Mouse (Mus musculus): Measurements from ENCODE around the gene Ccdc102a. TPM values are rescaled to one million over a fixed set of nuclear protein-coding genes. Genes with fewer than 3 reads are reported as not detected.

Gene Ccdc102a
- polyA plus RNA-seq (2015; fragmentation: Nextera tagmentation; extraction: Ambion mirVana): 17.4 and 19.8 TPM in 2 replicates

GRCm38 (mm10) chr8:94917851-94918495 lies at the start of gene Ccdc102a:
TSS of gene Ccdc102a (minus strand) at chr8:94918098.
- Histone ChIP-seq H3K9me3 (replicated peaks; ENCODE audit: control insufficient read depth, low read length) (no peaks in the 10 kb centered on the region), H3K9ac (ENCODE audit: low read length) (peak within 1 kb of the TSS; percentile 97), H3K27me3 (ENCODE audit: control insufficient read depth, insufficient read depth, low read length) (no peaks in the 10 kb centered on the region), H3K36me3 (ENCODE audit: control insufficient read depth, insufficient read depth) (no peaks in the 10 kb centered on the region), H3K27ac (ENCODE audit: low read length) (peak within 1 kb of the TSS; percentile 91), H3K4me2 (ENCODE audit: low read depth, low read length) (peak within 1 kb of the TSS; percentile 89), H3K4me3 (ENCODE audit: low read length) (peak within 1 kb of the TSS; percentile 90), H3K4me1 (ENCODE audit: control insufficient read depth, insufficient read depth, low read length) (peaks cover 54% of the 10 kb centered on the region)
- ATAC-seq (replicated peaks; ENCODE audit: extremely low read depth, insufficient read depth, low FRiP score): peak; percentile 71
- 3% methylated on average over 45 of the region's 51 CpGs for WGBS

GRCm38 (mm10) chr8:94967554-94967953 lies 49.7 kb upstream of the Ccdc102a start:
- no peak overlapping the region for H3K4me2 ChIP-seq (ENCODE audit: low read depth, low read length)
- no peak overlapping the region for H3K27ac ChIP-seq (ENCODE audit: low read length)
- no peak overlapping the region for H3K4me3 ChIP-seq (ENCODE audit: low read length)
- no peaks in the 10 kb centered on the region for H3K9me3 ChIP-seq (replicated peaks; ENCODE audit: control insufficient read depth, low read length)
- no peaks in the 10 kb centered on the region for H3K27me3 ChIP-seq (ENCODE audit: control insufficient read depth, insufficient read depth, low read length)
- peaks cover 5% of the 10 kb centered on the region; the same call in 1 of the 2 replicates for H3K4me1 ChIP-seq (ENCODE audit: control insufficient read depth, insufficient read depth, low read length)
- H3K36me3 ChIP-seq (ENCODE audit: control insufficient read depth, insufficient read depth): no peaks in the 10 kb centered on the region
- whole genome bisulfite sequencing: 55% methylated on average over 3 of the region's 3 CpGs
- ATAC-seq (replicated peaks; ENCODE audit: extremely low read depth, insufficient read depth, low FRiP score): peak; percentile 30; the same call in 1 of the 2 replicates
- H3K9ac ChIP-seq (ENCODE audit: low read length): no peak overlapping the region

GRCm38 (mm10) chr8:94967071-94967470 lies 49.2 kb upstream of the Ccdc102a start:
- no peaks in the 10 kb centered on the region for H3K9me3 ChIP-seq (replicated peaks; ENCODE audit: control insufficient read depth, low read length)
- H3K4me1 ChIP-seq (ENCODE audit: control insufficient read depth, insufficient read depth, low read length): peaks cover 5% of the 10 kb centered on the region; the same call in 1 of the 2 replicates
- no peak overlapping the region for H3K4me2 ChIP-seq (ENCODE audit: low read depth, low read length)
- ATAC-seq (replicated peaks; ENCODE audit: extremely low read depth, insufficient read depth, low FRiP score): no peak
- 65% methylated on average over 4 of the region's 4 CpGs for WGBS
- no peak overlapping the region for H3K4me3 ChIP-seq (ENCODE audit: low read length)
- H3K27ac ChIP-seq (ENCODE audit: low read length): no peak overlapping the region
- no peak overlapping the region for H3K9ac ChIP-seq (ENCODE audit: low read length)
- H3K36me3 ChIP-seq (ENCODE audit: control insufficient read depth, insufficient read depth): no peaks in the 10 kb centered on the region
- H3K27me3 ChIP-seq (ENCODE audit: control insufficient read depth, insufficient read depth, low read length): no peaks in the 10 kb centered on the region

DNA sequence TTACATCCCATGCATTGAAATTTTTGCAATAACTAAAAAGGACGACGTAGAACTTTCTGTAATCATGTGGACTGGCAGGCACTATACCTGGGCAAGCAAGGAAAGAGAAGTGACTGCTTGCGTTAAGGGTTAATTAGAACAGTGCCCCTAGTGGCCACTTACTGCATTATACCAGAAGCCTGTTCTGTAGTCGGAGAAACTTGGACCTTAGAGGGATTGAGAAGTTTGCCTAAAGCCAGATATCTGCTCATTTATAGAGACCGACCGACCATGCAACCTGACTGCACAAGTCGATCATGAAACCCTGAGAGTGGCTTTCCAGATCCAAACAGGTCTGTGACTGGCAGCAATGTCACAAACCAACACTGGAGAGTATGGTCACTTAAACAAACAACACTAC lies 48.7 kb upstream of the Ccdc102a start:
- H3K9me3 ChIP-seq (replicated peaks; ENCODE audit: control insufficient read depth, low read length): no peaks in the 10 kb centered on the region
- no peak for ATAC-seq (replicated peaks; ENCODE audit: extremely low read depth, insufficient read depth, low FRiP score)
- no peak overlapping the region for H3K4me2 ChIP-seq (ENCODE audit: low read depth, low read length)
- no peaks in the 10 kb centered on the region for H3K27me3 ChIP-seq (ENCODE audit: control insufficient read depth, insufficient read depth, low read length)
- no peak overlapping the region for H3K9ac ChIP-seq (ENCODE audit: low read length)
- WGBS: 21% methylated on average over 7 of the region's 7 CpGs
- no peak overlapping the region for H3K27ac ChIP-seq (ENCODE audit: low read length)
- no peak overlapping the region for H3K4me3 ChIP-seq (ENCODE audit: low read length)
- H3K36me3 ChIP-seq (ENCODE audit: control insufficient read depth, insufficient read depth): no peaks in the 10 kb centered on the region
- H3K4me1 ChIP-seq (ENCODE audit: control insufficient read depth, insufficient read depth, low read length): peaks cover 5% of the 10 kb centered on the region; the same call in 1 of the 2 replicates

GRCm38 (mm10) chr8:94964828-94965227 lies 46.9 kb upstream of the Ccdc102a start:
- no peaks in the 10 kb centered on the region for H3K27me3 ChIP-seq (ENCODE audit: control insufficient read depth, insufficient read depth, low read length)
- no peak overlapping the region for H3K27ac ChIP-seq (ENCODE audit: low read length)
- no peaks in the 10 kb centered on the region for H3K9me3 ChIP-seq (replicated peaks; ENCODE audit: control insufficient read depth, low read length)
- H3K4me2 ChIP-seq (ENCODE audit: low read depth, low read length): no peak overlapping the region
- H3K36me3 ChIP-seq (ENCODE audit: control insufficient read depth, insufficient read depth): no peaks in the 10 kb centered on the region
- H3K9ac ChIP-seq (ENCODE audit: low read length): no peak overlapping the region
- WGBS: 13% methylated on average over 10 of the region's 10 CpGs
- H3K4me3 ChIP-seq (ENCODE audit: low read length): no peak overlapping the region
- 0 out of 2 replicates have a peak, but pooled peaks have one; percentile 41 for ATAC-seq (replicated peaks; ENCODE audit: extremely low read depth, insufficient read depth, low FRiP score)
- peaks cover 5% of the 10 kb centered on the region; the same call in 1 of the 2 replicates for H3K4me1 ChIP-seq (ENCODE audit: control insufficient read depth, insufficient read depth, low read length)

DNA sequence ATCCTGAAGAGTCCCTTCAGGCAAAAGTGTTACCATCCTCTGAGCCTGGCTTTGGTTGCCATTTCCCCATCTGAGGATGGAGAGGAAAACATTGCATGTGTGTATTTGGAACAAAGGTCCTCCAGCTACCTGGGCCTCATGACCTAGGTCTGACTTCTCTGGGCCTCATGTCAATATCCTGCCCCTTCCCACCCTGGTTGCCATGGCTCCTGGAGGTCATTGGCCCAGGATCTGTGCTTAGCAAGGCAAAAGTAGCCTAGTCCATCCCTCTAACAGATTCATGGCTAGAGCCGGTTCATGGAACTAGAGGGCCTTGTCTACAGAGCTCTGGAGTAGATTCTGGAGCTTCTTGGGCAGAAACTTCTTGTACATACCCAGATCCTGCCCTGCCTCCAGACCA lies 44.3 kb upstream of the Ccdc102a start:
- no peaks in the 10 kb centered on the region for H3K9me3 ChIP-seq (replicated peaks; ENCODE audit: control insufficient read depth, low read length)

DNA sequence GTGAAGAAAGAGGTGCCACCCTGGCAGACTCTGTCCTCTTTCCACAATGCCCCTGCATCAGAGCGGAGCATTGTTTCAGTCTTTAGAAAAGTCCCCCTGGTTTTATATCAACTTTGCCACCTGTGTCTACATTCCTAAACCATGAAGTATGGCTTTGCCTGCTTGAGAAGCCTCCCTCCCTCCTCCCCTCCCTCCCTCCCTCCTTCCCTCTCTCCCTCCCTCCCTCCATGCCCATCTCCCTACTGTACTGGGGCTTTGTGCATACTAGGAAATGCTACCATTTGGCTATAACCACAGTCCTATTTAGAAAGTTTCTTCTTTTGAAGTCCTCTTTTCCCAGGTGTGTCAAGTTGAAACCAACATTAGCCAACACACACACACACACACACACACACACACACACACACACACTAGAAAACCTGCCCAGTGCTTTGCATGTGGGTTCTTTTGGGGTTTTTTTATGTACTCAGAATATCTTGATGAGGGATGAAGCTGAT lies 38.2 kb upstream of the Ccdc102a start:
- Histone ChIP-seq H3K27me3 (ENCODE audit: control insufficient read depth, insufficient read depth, low read length) (no peaks in the 10 kb centered on the region), H3K27ac (ENCODE audit: low read length) (peak overlapping the region; percentile 53; the same call in 1 of the 2 replicates), H3K9me3 (replicated peaks; ENCODE audit: control insufficient read depth, low read length) (no peaks in the 10 kb centered on the region), H3K4me2 (ENCODE audit: low read depth, low read length) (no peak overlapping the region), H3K9ac (ENCODE audit: low read length) (no peak overlapping the region), H3K4me1 (ENCODE audit: control insufficient read depth, insufficient read depth, low read length) (peaks cover 22% of the 10 kb centered on the region), H3K4me3 (ENCODE audit: low read length) (no peak overlapping the region), H3K36me3 (ENCODE audit: control insufficient read depth, insufficient read depth) (no peaks in the 10 kb centered on the region)
- ATAC-seq (replicated peaks; ENCODE audit: extremely low read depth, insufficient read depth, low FRiP score): no peak
- 64% methylated on average over 1 of the region's 1 CpGs for WGBS

More for the DNA sequence above, 44.3 kb upstream of the Ccdc102a start:
- Histone ChIP-seq H3K4me2 (ENCODE audit: low read depth, low read length) (no peak overlapping the region), H3K36me3 (ENCODE audit: control insufficient read depth, insufficient read depth) (no peaks in the 10 kb centered on the region), H3K27me3 (ENCODE audit: control insufficient read depth, insufficient read depth, low read length) (no peaks in the 10 kb centered on the region), H3K9ac (ENCODE audit: low read length) (no peak overlapping the region), H3K4me3 (ENCODE audit: low read length) (no peak overlapping the region), H3K4me1 (ENCODE audit: control insufficient read depth, insufficient read depth, low read length) (no peaks in the 10 kb centered on the region), H3K27ac (ENCODE audit: low read length) (no peak overlapping the region)
- ATAC-seq (replicated peaks; ENCODE audit: extremely low read depth, insufficient read depth, low FRiP score): no peak
- 83% methylated on average over 1 of the region's 1 CpGs for WGBS

GRCm38 (mm10) chr8:94954921-94955758 lies 37.2 kb upstream of the Ccdc102a start:
- Histone ChIP-seq H3K27me3 (ENCODE audit: control insufficient read depth, insufficient read depth, low read length) (no peaks in the 10 kb centered on the region), H3K4me2 (ENCODE audit: low read depth, low read length) (peak overlapping the region; percentile 1; the same call in 1 of the 2 replicates), H3K4me1 (ENCODE audit: control insufficient read depth, insufficient read depth, low read length) (peaks cover 22% of the 10 kb centered on the region), H3K9me3 (replicated peaks; ENCODE audit: control insufficient read depth, low read length) (no peaks in the 10 kb centered on the region), H3K4me3 (ENCODE audit: low read length) (no peak overlapping the region), H3K36me3 (ENCODE audit: control insufficient read depth, insufficient read depth) (no peaks in the 10 kb centered on the region), H3K9ac (ENCODE audit: low read length) (peak overlapping the region; percentile 31), H3K27ac (ENCODE audit: low read length) (peak overlapping the region; percentile 75)
- 26% methylated on average over 9 of the region's 9 CpGs for WGBS
- ATAC-seq (replicated peaks; ENCODE audit: extremely low read depth, insufficient read depth, low FRiP score): no peak

DNA sequence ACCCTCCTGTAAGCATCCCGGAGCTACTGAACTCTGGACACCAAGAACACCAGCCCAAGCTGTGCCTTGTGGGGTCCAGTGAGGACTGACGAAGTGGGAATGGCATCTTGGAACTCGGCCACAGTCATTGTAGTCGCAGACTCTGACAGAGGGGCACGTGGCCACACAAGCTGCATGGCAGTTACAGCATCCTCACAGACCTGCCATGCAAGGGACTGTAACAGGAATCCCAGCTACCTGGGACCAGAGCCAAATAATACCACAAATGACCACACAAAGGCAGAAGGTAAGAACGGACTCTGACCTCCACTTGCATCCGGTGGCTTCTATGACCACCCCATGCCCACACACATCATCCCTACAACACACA lies 36.5 kb upstream of the Ccdc102a start:
- H3K27ac ChIP-seq (ENCODE audit: low read length): peak overlapping the region; percentile 75

More for the DNA sequence above, 36.5 kb upstream of the Ccdc102a start:
- peak overlapping the region; percentile 1; the same call in 1 of the 2 replicates for H3K4me2 ChIP-seq (ENCODE audit: low read depth, low read length)
- H3K9me3 ChIP-seq (replicated peaks; ENCODE audit: control insufficient read depth, low read length): no peaks in the 10 kb centered on the region
- WGBS: 36% methylated on average over 7 of the region's 7 CpGs
- no peaks in the 10 kb centered on the region for H3K36me3 ChIP-seq (ENCODE audit: control insufficient read depth, insufficient read depth)
- H3K9ac ChIP-seq (ENCODE audit: low read length): no peak overlapping the region
- H3K4me3 ChIP-seq (ENCODE audit: low read length): no peak overlapping the region
- no peaks in the 10 kb centered on the region for H3K27me3 ChIP-seq (ENCODE audit: control insufficient read depth, insufficient read depth, low read length)
- peaks cover 22% of the 10 kb centered on the region for H3K4me1 ChIP-seq (ENCODE audit: control insufficient read depth, insufficient read depth, low read length)
- peak; percentile 82 for ATAC-seq (replicated peaks; ENCODE audit: extremely low read depth, insufficient read depth, low FRiP score)

All from heart, embryonic 16.5 days (tissue).